Mouse (Mus musculus): ENCODE results near the gene Med14.

Gene Med14

GRCm38 (mm10) chrX:12653879-12654278 lies 108.0 kb downstream of the Med14 start:
- no peak for DNase-seq

- no peak for DNase-seq
Observed at GRCm38 (mm10) chrX:12651906-12652305, 110.0 kb downstream of the Med14 start.

- DNase-seq: no peak
Observed at GRCm38 (mm10) chrX:12645531-12646304, 116.2 kb downstream of the Med14 start.

- DNase-seq: no peak
Observed at GRCm38 (mm10) chrX:12644976-12645375, 116.9 kb downstream of the Med14 start.

Data from kidney, adult 18-20 months (tissue).